Mouse (Mus musculus) cortical plate, adult 2 months (tissue): ENCODE data around the gene Nox1.

Source experiments
- CTCF ChIP-seq: fragments of 200-500 bp; IDR thresholded peaks from 2 replicates; pipeline ENCODE4 v1.5.1; 2011; ENCODE audit warnings: mild to moderate bottlenecking, control low read depth, low read length; ENCODE audit not compliant: insufficient read depth; ENCODE audit errors: extremely low read depth
- POLR2A ChIP-seq: fragments of 200-500 bp; IDR thresholded peaks from 2 replicates; pipeline ENCODE4 v1.6.1; 2011; ENCODE audit warnings: mild to moderate bottlenecking, low read length, control low read depth; ENCODE audit not compliant: insufficient read depth; ENCODE audit errors: extremely low read depth

DNA sequence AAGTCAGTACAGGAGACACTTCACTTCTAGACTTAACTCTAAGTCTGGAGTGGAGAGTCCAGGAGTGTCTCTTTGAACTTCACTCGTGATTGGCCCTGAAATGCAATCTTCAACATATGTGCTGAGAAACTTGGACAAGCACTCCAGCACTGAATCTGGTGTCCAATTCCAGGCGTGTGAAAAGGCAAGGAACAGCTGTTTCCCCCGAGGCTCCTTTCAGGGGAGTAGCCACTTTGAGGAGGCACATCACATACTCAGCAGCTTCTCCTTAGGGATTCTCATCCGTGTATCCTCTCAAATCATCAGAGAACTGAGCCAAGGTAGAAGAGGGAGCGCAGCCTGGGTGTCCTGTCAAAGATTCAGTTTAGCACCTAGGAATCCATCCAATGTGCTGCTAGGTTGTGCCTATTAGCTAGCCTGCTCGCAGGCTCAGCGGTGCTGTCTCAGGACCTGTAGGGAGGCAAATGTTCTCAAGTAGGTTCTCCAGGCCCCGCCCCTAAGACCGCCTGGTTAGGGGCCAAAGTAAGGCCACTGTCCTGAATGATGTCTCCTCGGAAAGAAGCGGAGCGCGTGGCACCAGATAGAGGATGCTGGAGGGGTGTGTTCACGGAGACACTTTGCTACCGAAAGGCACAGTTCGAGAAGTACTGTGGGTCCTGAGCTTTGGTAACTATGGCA is 59.6 kb downstream of the Nox1 start, which contains the start of gene Xkrx:
- TF ChIP-seq CTCF (no peak), POLR2A (no peak)
